Mouse (Mus musculus): ENCODE data around the gene Tor1a.
"Not testable (repeated sequence)": the region's sequence is repeated elsewhere in the genome, so short reads cannot be mapped to it uniquely, and the experiment has no call there.

Gene Tor1a

GRCm38 (mm10) chr2:30918780-30919329 is 48.9 kb downstream of the Tor1a start:
- DNase-seq (ENCODE audit: low spot score in 2 of 2): no peak

GRCm38 (mm10) chr2:30918126-30918525 is 49.6 kb downstream of the Tor1a start:
- DNase-seq (ENCODE audit: low spot score in 2 of 2): no peak

DNA sequence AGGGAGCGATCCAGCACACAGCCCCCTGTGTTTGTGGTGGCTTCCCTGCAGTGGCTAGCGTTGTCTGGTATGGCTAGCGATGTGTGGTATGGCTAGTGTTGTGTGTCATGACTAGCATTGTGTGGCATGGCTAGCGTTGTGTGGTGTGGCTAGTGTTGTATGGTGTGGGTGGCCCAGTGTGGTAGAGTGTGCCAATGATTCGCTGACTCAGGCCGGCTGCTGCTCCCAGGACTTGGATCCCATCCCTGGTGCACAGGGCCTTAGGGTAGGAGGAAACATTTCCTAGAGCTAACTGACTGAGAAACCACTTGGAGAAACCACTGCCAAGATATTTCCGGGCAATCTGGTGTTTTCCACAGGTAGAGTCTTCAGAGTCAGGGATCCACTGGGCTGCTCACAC is 50.1 kb downstream of the Tor1a start:
- DNase-seq (ENCODE audit: low spot score in 2 of 2): no peak

DNA sequence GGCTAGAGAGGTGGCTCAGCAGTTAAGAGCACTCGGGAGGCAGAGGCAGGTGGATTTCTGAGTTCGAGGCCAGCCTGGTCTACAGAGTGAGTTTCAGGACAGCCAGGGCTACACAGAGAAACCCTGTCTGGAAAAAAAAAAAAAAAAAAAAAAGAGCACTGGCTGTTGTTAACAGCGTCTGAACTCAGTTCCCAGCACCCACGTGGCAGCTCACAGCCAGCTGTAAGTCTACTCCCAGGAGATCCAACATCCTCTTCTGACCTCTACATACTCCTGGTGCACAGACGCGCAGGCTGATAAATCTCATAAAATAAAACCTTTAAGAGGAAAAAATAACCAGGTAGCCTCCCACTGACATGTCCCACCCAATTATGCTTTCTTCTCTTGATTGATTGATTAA is 51.8 kb downstream of the Tor1a start:
- DNase-seq (ENCODE audit: low spot score in 2 of 2): not testable (repeated sequence)

- no peak for DNase-seq (ENCODE audit: low spot score in 2 of 2)
Observed at GRCm38 (mm10) chr2:30915376-30915775, 52.4 kb downstream of the Tor1a start.

DNA sequence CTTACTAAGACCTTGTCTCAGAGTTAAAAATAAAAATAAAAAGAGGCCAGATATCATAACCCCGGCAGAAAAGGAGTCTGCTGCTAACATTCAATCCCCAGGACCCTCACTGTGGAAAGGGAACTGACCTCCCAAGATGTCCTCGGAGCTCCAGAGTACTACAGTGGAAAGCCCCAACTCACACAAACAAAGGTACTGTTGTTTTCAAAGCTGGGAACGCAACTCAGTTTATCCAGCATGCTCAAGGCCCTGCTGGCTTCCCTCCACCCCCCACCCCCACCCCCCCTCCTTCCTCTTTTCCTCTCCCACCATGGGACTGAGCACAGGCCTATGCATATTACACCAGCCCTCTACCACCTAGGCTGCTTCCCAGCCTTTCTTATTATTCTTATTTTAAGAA is 52.9 kb downstream of the Tor1a start:
- DNase-seq (ENCODE audit: low spot score in 2 of 2): no peak

GRCm38 (mm10) chr2:30913022-30913421 is 54.7 kb downstream of the Tor1a start:
- no peak for DNase-seq (ENCODE audit: low spot score in 2 of 2)

- peak in 1 of 2 experiments; percentile 79 for DNase-seq (ENCODE audit: low spot score in 2 of 2)
Observed at GRCm38 (mm10) chr2:30912291-30912773, 55.4 kb downstream of the Tor1a start.
